Mouse (Mus musculus): Measurements from ENCODE around the gene Mrps11.

DNA sequence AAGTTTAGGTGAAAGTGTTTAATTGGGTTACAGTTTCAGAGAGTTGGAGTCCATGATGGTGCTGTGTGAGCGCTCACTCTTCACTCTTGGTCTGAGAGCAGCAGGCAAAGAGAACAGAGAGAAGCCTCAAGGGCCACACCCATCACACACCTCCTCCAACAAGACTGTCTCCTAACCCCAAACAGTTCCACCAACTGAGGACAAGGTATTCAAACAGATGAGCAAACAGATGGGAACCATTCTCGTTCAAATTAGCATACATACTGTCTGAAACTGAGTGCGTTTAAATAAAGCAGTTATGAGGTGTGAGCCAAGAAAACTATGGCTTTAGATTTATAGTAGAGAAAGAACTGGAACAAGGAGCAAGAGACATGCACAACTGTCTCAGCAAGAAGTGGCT, 13.7 kb downstream of the Mrps11 start:
- TF ChIP-seq CTCF (IDR thresholded peaks at IDR 0.05; ENCODE audit: borderline replicate concordance, insufficient read depth, low read length) = no peak
- TF ChIP-seq POLR2A (IDR thresholded peaks at IDR 0.05; ENCODE audit: low read depth, low read length) = no peak

Data from embryonic fibroblast, embryonic 13.5 days (primary cell).